Mouse (Mus musculus) erythroblast, embryonic 14.5 days (primary cell): Measurements from ENCODE around the gene Slco4a1.

Experiments
- GATA1 ChIP-seq: IDR thresholded peaks from 2 replicates; pipeline ENCODE4 v1.6.1; 2012; ENCODE audit warnings: low read length, inconsistent platforms, mixed read lengths
- TAL1 ChIP-seq: IDR thresholded peaks from 3 replicates; pipeline ENCODE4 v1.6.1; 2012; ENCODE audit warnings: low read length, inconsistent platforms, mixed read lengths

DNA sequence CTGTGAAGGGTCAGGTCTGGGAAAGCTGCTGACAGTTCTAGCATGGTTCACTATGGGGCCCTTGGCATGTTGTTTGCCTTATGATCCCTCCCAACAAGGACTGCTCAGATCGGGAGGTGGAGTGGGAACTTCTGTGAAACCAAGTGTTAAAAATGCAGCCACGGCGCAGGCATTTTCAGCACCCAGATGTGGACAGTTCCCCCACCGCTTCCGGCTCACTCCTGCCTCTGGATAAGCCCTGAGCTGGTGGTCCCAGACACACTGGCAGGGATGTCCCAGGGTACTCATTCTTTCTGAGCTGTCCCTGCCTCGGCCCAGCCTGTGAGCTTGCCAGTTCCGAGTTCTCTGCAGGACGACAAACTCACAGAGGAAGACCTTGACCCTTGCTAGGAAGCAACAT is 45.0 kb upstream of the Slco4a1 start:
- TF ChIP-seq TAL1 = no peak
- no peak for TF ChIP-seq GATA1
